Mouse (Mus musculus) c-Kit-positive CD71-positive TER-119-positive erythroid progenitor cells, embryonic 14.5 days (primary cell): ENCODE measurements at regions not wholly inside any gene's neighbourhood (a gene's known extent, or its start where the extent isn't known, plus 50 kb on each side); places are given as distances from the start of the nearest gene placed in this dataset.

Experiments
- DNase-seq: peaks from one replicate; pipeline ENCODE4 v3.0.0-alpha.2; 2013; ENCODE audit warnings: low spot score

GRCm38 (mm10) chr2:33983112-33983748, 95.5 kb upstream of the Mvb12b start:
- DNase-seq: no peak

GRCm38 (mm10) chr2:33981936-33982335, 94.2 kb upstream of the Mvb12b start:
- DNase-seq: no peak

GRCm38 (mm10) chr2:33981321-33981720, 93.6 kb upstream of the Mvb12b start:
- DNase-seq: no peak

GRCm38 (mm10) chr2:33980884-33981283, 93.1 kb upstream of the Mvb12b start:
- no peak for DNase-seq

GRCm38 (mm10) chr2:33979276-33979675, 91.5 kb upstream of the Mvb12b start:
- no peak for DNase-seq

- no peak for DNase-seq
Measured at GRCm38 (mm10) chr2:33978550-33978949, 90.8 kb upstream of the Mvb12b start.

GRCm38 (mm10) chr2:33977576-33978352, 90.0 kb upstream of the Mvb12b start:
- DNase-seq: no peak

GRCm38 (mm10) chr2:33977151-33977550, 89.4 kb upstream of the Mvb12b start:
- no peak for DNase-seq

GRCm38 (mm10) chr2:33976183-33976582, 88.4 kb upstream of the Mvb12b start:
- no peak for DNase-seq

GRCm38 (mm10) chr2:33975423-33976127, 87.8 kb upstream of the Mvb12b start:
- no peak for DNase-seq

- no peak for DNase-seq
Measured at GRCm38 (mm10) chr2:33974737-33975422, 87.1 kb upstream of the Mvb12b start.

GRCm38 (mm10) chr2:33974031-33974430, 86.3 kb upstream of the Mvb12b start:
- DNase-seq: no peak

GRCm38 (mm10) chr2:33973213-33973834, 85.6 kb upstream of the Mvb12b start:
- DNase-seq: peak; percentile 49

GRCm38 (mm10) chr2:33966984-33967421, 79.3 kb upstream of the Mvb12b start:
- no peak for DNase-seq

- DNase-seq: no peak
Measured at GRCm38 (mm10) chr2:33966389-33966983, 78.7 kb upstream of the Mvb12b start.

- no peak for DNase-seq
Measured at GRCm38 (mm10) chr2:33964096-33964495, 76.3 kb upstream of the Mvb12b start.

- no peak for DNase-seq
Measured at GRCm38 (mm10) chr2:33962355-33963037, 74.8 kb upstream of the Mvb12b start.

- DNase-seq: no peak
Measured at GRCm38 (mm10) chr2:33961566-33961965, 73.8 kb upstream of the Mvb12b start.

- DNase-seq: peak; percentile 52
Measured at GRCm38 (mm10) chr2:33957754-33958153, 70.0 kb upstream of the Mvb12b start.

GRCm38 (mm10) chr2:33944301-33944700, 56.6 kb upstream of the Mvb12b start:
- no peak for DNase-seq

- DNase-seq: no peak
Measured at GRCm38 (mm10) chr2:33942085-33942484, 54.3 kb upstream of the Mvb12b start.
